Mouse (Mus musculus) midbrain, embryonic 11.5 days (tissue): ENCODE results near the gene Slitrk6. TPM values are rescaled to one million over a fixed set of nuclear protein-coding genes. Genes with fewer than 3 reads are reported as not detected.
A peak's percentile ranks its signal among the peaks of the same experiment; 100 is the strongest.

Experiments used
- ATAC-seq: fragments of 200-750 bp; cut with Nextera tagmentation; 2 replicates; pipeline ENCODE4 v1.8.0; 2017; ENCODE audit warnings: moderate TSS enrichment, moderate library complexity; ENCODE audit not compliant: low FRiP score
- DNase-seq: peaks from one replicate; pipeline ENCODE4 v3.0.0; 2015; ENCODE audit warnings: low spot score; ENCODE audit errors: missing footprints
- H3K27ac ChIP-seq: fragments of 300-500 bp; sonication (generic); 2 replicates; pipeline ENCODE4 v1.5.1; 2014; ENCODE audit warnings: low read depth, low read length
- H3K27me3 ChIP-seq: fragments of 300-500 bp; sonication (generic); 2 replicates; pipeline ENCODE4 v1.6.1; 2014; ENCODE audit warnings: mild to moderate bottlenecking, low read length, moderate library complexity, mixed read lengths; ENCODE audit not compliant: control insufficient read depth, insufficient read depth
- H3K36me3 ChIP-seq: fragments of 300-500 bp; sonication (generic); 2 replicates; pipeline ENCODE4 v1.6.1; 2014; ENCODE audit warnings: mild to moderate bottlenecking, low read length, moderate library complexity, mixed read lengths; ENCODE audit not compliant: control insufficient read depth, insufficient read depth
- H3K4me1 ChIP-seq: fragments of 300-500 bp; sonication (generic); 2 replicates; pipeline ENCODE4 v1.6.1; 2014; ENCODE audit warnings: low read length; ENCODE audit not compliant: control insufficient read depth, insufficient read depth
- H3K4me2 ChIP-seq: fragments of 300-500 bp; sonication (generic); 2 replicates; pipeline ENCODE4 v1.6.1; 2014; ENCODE audit warnings: mild to moderate bottlenecking, moderate library complexity
- H3K4me3 ChIP-seq: fragments of 300-500 bp; sonication (generic); 2 replicates; pipeline ENCODE4 v1.5.1; 2014; ENCODE audit warnings: low read depth, low read length
- H3K9ac ChIP-seq: fragments of 300-500 bp; sonication (generic); 2 replicates; pipeline ENCODE4 v1.6.1; 2014; ENCODE audit warnings: low read length
- H3K9me3 ChIP-seq: fragments of 300-500 bp; sonication (generic); 2 replicates; pipeline ENCODE4 v1.6.1; 2016; ENCODE audit warnings: low read length; ENCODE audit not compliant: control insufficient read depth
- WGBS: fragments of 180-500 bp; shearing (Covaris S2); extraction: QIAGEN DNeasy Blood & Tissue Kit; methylation state at CpG from one replicate; pipeline ENCODE4 v1.1.7; 2014; 5-methylcytosine and 5-hydroxymethylcytosine counted together
- polyA plus RNA-seq: library from polyadenylated mRNA; unstranded; fragments of >200 nt; fragmentation: Nextera tagmentation; extraction: Ambion mirVana; gene quantifications from 2 replicates; pipeline ENCODE4 v1.2.1, GENCODE M21; 2014

Slitrk6 gene
- polyA plus RNA-seq = 2.1 and 2.6 TPM in 2 replicates

GRCm38 (mm10) chr14:110754484-110755307 is at the start of gene Slitrk6:
TSS of gene Slitrk6 (minus strand) at chr14:110755149.
- peak; percentile 92 for DNase-seq
- 30% methylated on average over 11 of the region's 11 CpGs for WGBS

GRCm38 (mm10) chr14:110777546-110777945 is 22.6 kb upstream of the Slitrk6 start:
- Histone ChIP-seq H3K9ac (no peak overlapping the region), H3K27ac (no peak overlapping the region), H3K4me1 (no peaks in the 10 kb centered on the region), H3K4me2 (no peak overlapping the region), H3K9me3 (no peaks in the 10 kb centered on the region), H3K4me3 (no peak overlapping the region), H3K27me3 (no peaks in the 10 kb centered on the region), H3K36me3 (no peaks in the 10 kb centered on the region)
- ATAC-seq (no peak), DNase-seq (no peak)

More at GRCm38 (mm10) chr14:110754484-110755307, at the start of gene Slitrk6:
- H3K27me3 ChIP-seq = no peaks in the 10 kb centered on the region
- no peaks in the 10 kb centered on the region for H3K36me3 ChIP-seq
- H3K4me1 ChIP-seq = no peaks in the 10 kb centered on the region; the same call in 1 of the 2 replicates
- peak; percentile 85 for ATAC-seq
- H3K27ac ChIP-seq = no peak within 1 kb of the TSS
- H3K4me2 ChIP-seq = peak within 1 kb of the TSS; percentile 37
- H3K4me3 ChIP-seq = peak within 1 kb of the TSS; percentile 23
- H3K9ac ChIP-seq = no peak within 1 kb of the TSS; the same call in 1 of the 2 replicates
- no peaks in the 10 kb centered on the region for H3K9me3 ChIP-seq

- ATAC-seq = no peak
- Histone ChIP-seq H3K4me2 (no peak overlapping the region), H3K36me3 (no peaks in the 10 kb centered on the region), H3K4me3 (no peak overlapping the region), H3K27ac (no peak overlapping the region), H3K27me3 (no peaks in the 10 kb centered on the region), H3K9me3 (no peaks in the 10 kb centered on the region), H3K9ac (no peak overlapping the region), H3K4me1 (no peaks in the 10 kb centered on the region)
- 81% methylated on average over 1 of the region's 1 CpGs for WGBS
- no peak for DNase-seq
Observed at GRCm38 (mm10) chr14:110770694-110771093, 15.7 kb upstream of the Slitrk6 start.

- Histone ChIP-seq H3K27ac (no peak overlapping the region), H3K27me3 (no peaks in the 10 kb centered on the region), H3K36me3 (no peaks in the 10 kb centered on the region), H3K9me3 (no peaks in the 10 kb centered on the region), H3K9ac (no peak overlapping the region), H3K4me3 (no peak overlapping the region), H3K4me1 (no peaks in the 10 kb centered on the region), H3K4me2 (no peak overlapping the region)
- ATAC-seq (peak; percentile 61; the same call in 1 of the 2 replicates), DNase-seq (peak; percentile 91)
- WGBS = 19% methylated on average over 7 of the region's 7 CpGs
Observed at GRCm38 (mm10) chr14:110762588-110763220, 7.8 kb upstream of the Slitrk6 start.

GRCm38 (mm10) chr14:110760909-110761308 is 6.0 kb upstream of the Slitrk6 start:
- no peaks in the 10 kb centered on the region for H3K27me3 ChIP-seq
- DNase-seq = no peak
- H3K4me1 ChIP-seq = no peaks in the 10 kb centered on the region
- H3K36me3 ChIP-seq = no peaks in the 10 kb centered on the region
- no peak overlapping the region for H3K4me3 ChIP-seq
- WGBS = 67% methylated on average over 1 of the region's 1 CpGs
- H3K9ac ChIP-seq = no peak overlapping the region
- H3K4me2 ChIP-seq = no peak overlapping the region
- no peak overlapping the region for H3K27ac ChIP-seq
- H3K9me3 ChIP-seq = no peaks in the 10 kb centered on the region
- ATAC-seq = no peak

GRCm38 (mm10) chr14:110755308-110755650 is 330 bp upstream of the Slitrk6 start:
- DNase-seq (no peak), ATAC-seq (peak; percentile 49)
- H3K4me2 ChIP-seq = no peak overlapping the region
- H3K27me3 ChIP-seq = no peaks in the 10 kb centered on the region
- no peaks in the 10 kb centered on the region for H3K36me3 ChIP-seq
- H3K9me3 ChIP-seq = no peaks in the 10 kb centered on the region
- H3K4me1 ChIP-seq = no peaks in the 10 kb centered on the region; the same call in 1 of the 2 replicates
- WGBS = 60% methylated on average over 4 of the region's 4 CpGs
- H3K27ac ChIP-seq = no peak overlapping the region
- H3K9ac ChIP-seq = no peak overlapping the region
- no peak overlapping the region for H3K4me3 ChIP-seq

- no peak overlapping the region for H3K4me2 ChIP-seq
- no peak overlapping the region for H3K27ac ChIP-seq
- ATAC-seq = peak; percentile 91
- 17% methylated on average over 7 of the region's 7 CpGs for WGBS
- no peak overlapping the region for H3K4me3 ChIP-seq
- H3K27me3 ChIP-seq = no peaks in the 10 kb centered on the region
- peaks cover 4% of the 10 kb centered on the region; the same call in 1 of the 2 replicates for H3K4me1 ChIP-seq
- H3K36me3 ChIP-seq = no peaks in the 10 kb centered on the region
- DNase-seq = peak; percentile 89
- H3K9ac ChIP-seq = no peak overlapping the region
- no peaks in the 10 kb centered on the region for H3K9me3 ChIP-seq
Observed at GRCm38 (mm10) chr14:110739861-110740260, 15.1 kb downstream of the Slitrk6 start.

GRCm38 (mm10) chr14:110739368-110739767 is 15.6 kb downstream of the Slitrk6 start:
- 82% methylated on average over 1 of the region's 1 CpGs for WGBS
- H3K9ac ChIP-seq = no peak overlapping the region

GRCm38 (mm10) chr14:110728344-110728910 is 26.5 kb downstream of the Slitrk6 start:
- ATAC-seq = 0 out of 2 replicates have a peak, but pooled peaks have one; percentile 33

More at GRCm38 (mm10) chr14:110739368-110739767, 15.6 kb downstream of the Slitrk6 start:
- no peak overlapping the region for H3K4me3 ChIP-seq
- no peak for DNase-seq
- ATAC-seq = peak; percentile 45; the same call in 1 of the 2 replicates
- no peaks in the 10 kb centered on the region for H3K27me3 ChIP-seq
- no peak overlapping the region for H3K27ac ChIP-seq
- no peak overlapping the region for H3K4me2 ChIP-seq
- H3K36me3 ChIP-seq = no peaks in the 10 kb centered on the region
- H3K9me3 ChIP-seq = no peaks in the 10 kb centered on the region
- H3K4me1 ChIP-seq = peaks cover 4% of the 10 kb centered on the region; the same call in 1 of the 2 replicates

More at GRCm38 (mm10) chr14:110728344-110728910, 26.5 kb downstream of the Slitrk6 start:
- Histone ChIP-seq H3K36me3 (no peaks in the 10 kb centered on the region), H3K4me3 (no peak overlapping the region), H3K27ac (no peak overlapping the region), H3K4me1 (no peaks in the 10 kb centered on the region), H3K9ac (no peak overlapping the region), H3K27me3 (no peaks in the 10 kb centered on the region), H3K4me2 (no peak overlapping the region), H3K9me3 (no peaks in the 10 kb centered on the region)
- WGBS = 17% methylated on average over 4 of the region's 4 CpGs
- no peak for DNase-seq
